Mouse (Mus musculus) G1E (cell line): ENCODE measurements around the gene Ndufc2.

Source experiments
- CTCF ChIP-seq: IDR thresholded peaks from 2 replicates; pipeline ENCODE4 v1.5.1; 2012; ENCODE audit warnings: low read depth, low read length, inconsistent platforms, mixed read lengths
- GATA1 ChIP-seq: IDR thresholded peaks from 2 replicates; pipeline ENCODE4 v1.6.1; 2012; ENCODE audit warnings: borderline replicate concordance, low read length, inconsistent platforms, mixed read lengths
- POLR2AphosphoS5 ChIP-seq: IDR thresholded peaks from 2 replicates; pipeline ENCODE4 v1.6.1; 2012; ENCODE audit warnings: low read depth, low read length, inconsistent platforms; ENCODE audit not compliant: insufficient replicate concordance

DNA sequence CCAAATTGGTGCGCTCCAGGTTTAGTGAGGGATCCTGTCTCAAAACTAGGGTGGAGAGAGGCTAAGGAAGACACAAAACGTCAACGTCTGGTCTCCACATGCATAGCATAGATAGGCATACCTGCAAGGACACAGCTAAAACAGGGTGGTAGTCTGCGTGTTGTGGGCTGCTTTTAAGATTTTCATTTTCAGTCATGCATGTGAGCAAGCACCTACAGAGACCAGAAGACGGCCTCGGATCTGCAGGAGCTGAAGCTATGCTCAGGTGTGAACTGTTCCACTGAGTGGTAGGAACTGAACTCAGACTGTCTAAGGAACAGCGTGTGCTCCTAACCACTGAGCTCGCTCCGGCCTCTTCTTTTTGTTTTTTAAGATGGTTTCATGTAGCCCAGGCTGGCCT, 24.7 kb upstream of the Ndufc2 start:
- no peak for TF ChIP-seq GATA1
- no peak for TF ChIP-seq CTCF
- no peak for TF ChIP-seq POLR2AphosphoS5
